Mouse (Mus musculus) embryonic facial prominence, embryonic 10.5 days (tissue): ENCODE results near the gene Me1. TPM values are rescaled to one million over a fixed set of nuclear protein-coding genes. Genes with fewer than 3 reads are reported as not detected.
A peak's percentile ranks its signal among the peaks of the same experiment; 100 is the strongest.
"Not testable (repeated sequence)": the region's sequence is repeated elsewhere in the genome, so short reads cannot be mapped to it uniquely, and the experiment has no call there.

Experiments
- DNase-seq: peaks from one replicate; pipeline ENCODE4 v3.0.0-alpha.2; 2017; ENCODE audit warnings: low spot score
- H3K27ac ChIP-seq: fragments of 300-500 bp; sonication (generic); replicated peaks from 2 replicates; pipeline ENCODE4 v1.5.1; 2016; ENCODE audit warnings: mild to moderate bottlenecking
- H3K27me3 ChIP-seq: fragments of 300-500 bp; sonication (generic); replicated peaks from 2 replicates; pipeline ENCODE4 v1.6.1; 2016; ENCODE audit warnings: low read depth, mild to moderate bottlenecking; ENCODE audit not compliant: poor library complexity, severe bottlenecking
- H3K36me3 ChIP-seq: fragments of 300-500 bp; sonication (generic); replicated peaks from 2 replicates; pipeline ENCODE4 v1.6.1; 2016; ENCODE audit warnings: mild to moderate bottlenecking, moderate library complexity
- H3K4me1 ChIP-seq: fragments of 300-500 bp; sonication (generic); 2 replicates; pipeline ENCODE4 v1.6.1; 2016
- H3K4me3 ChIP-seq: fragments of 300-500 bp; sonication (generic); 2 replicates; pipeline ENCODE4 v1.5.1; 2016; ENCODE audit warnings: mild to moderate bottlenecking, moderate library complexity
- H3K9me3 ChIP-seq: fragments of 300-500 bp; sonication (generic); 2 replicates; pipeline ENCODE4 v1.6.1; 2016; ENCODE audit warnings: mild to moderate bottlenecking
- WGBS: fragments of 180-500 bp; shearing (Covaris S2); methylation state at CpG from one replicate; pipeline ENCODE4 v1.1.7; 2016; 5-methylcytosine and 5-hydroxymethylcytosine counted together
- polyA plus RNA-seq: library from polyadenylated mRNA; unstranded; fragments of >200 nt; fragmentation: Nextera tagmentation; extraction: Ambion mirVana; gene quantifications from 2 replicates; pipeline ENCODE4 v1.2.1, GENCODE M21; 2016

The Me1 gene
- polyA plus RNA-seq, 1 experiment from 2014 or later = 12.0 TPM

GRCm38 (mm10) chr9:86617837-86618492, 77.8 kb downstream of the Me1 start:
- Histone ChIP-seq H3K27ac (no peak overlapping the region), H3K9me3 (no peaks in the 10 kb centered on the region), H3K27me3 (no peaks in the 10 kb centered on the region), H3K4me3 (no peak overlapping the region), H3K4me1 (no peaks in the 10 kb centered on the region), H3K36me3 (no peaks in the 10 kb centered on the region)
- DNase-seq = no peak
- 80% methylated on average over 7 of the region's 7 CpGs for WGBS

GRCm38 (mm10) chr9:86615765-86616164, 80.0 kb downstream of the Me1 start:
- 90% methylated on average over 1 of the region's 1 CpGs for WGBS

GRCm38 (mm10) chr9:86612091-86612490, 83.7 kb downstream of the Me1 start:
- Histone ChIP-seq H3K4me1 (no peaks in the 10 kb centered on the region), H3K9me3 (no peaks in the 10 kb centered on the region), H3K36me3 (no peaks in the 10 kb centered on the region), H3K27ac (no peak overlapping the region), H3K27me3 (no peaks in the 10 kb centered on the region), H3K4me3 (no peak overlapping the region)
- WGBS = 89% methylated on average over 4 of the region's 4 CpGs
- DNase-seq = no peak

More at GRCm38 (mm10) chr9:86615765-86616164, 80.0 kb downstream of the Me1 start:
- no peaks in the 10 kb centered on the region for H3K27me3 ChIP-seq
- no peak overlapping the region for H3K27ac ChIP-seq
- no peak overlapping the region for H3K4me3 ChIP-seq
- H3K36me3 ChIP-seq = no peaks in the 10 kb centered on the region
- no peaks in the 10 kb centered on the region for H3K9me3 ChIP-seq
- H3K4me1 ChIP-seq = no peaks in the 10 kb centered on the region
- DNase-seq = no peak

- 92% methylated on average over 6 of the region's 6 CpGs for WGBS
- H3K4me1 ChIP-seq = no peaks in the 10 kb centered on the region
- no peaks in the 10 kb centered on the region for H3K36me3 ChIP-seq
- H3K9me3 ChIP-seq = no peaks in the 10 kb centered on the region
- H3K27ac ChIP-seq = no peak overlapping the region
- no peak overlapping the region for H3K4me3 ChIP-seq
- no peak for DNase-seq
- H3K27me3 ChIP-seq = no peaks in the 10 kb centered on the region
Measured at GRCm38 (mm10) chr9:86605776-86606175, 90.0 kb downstream of the Me1 start.

- Histone ChIP-seq H3K36me3 (peaks cover 4% of the 10 kb centered on the region; the same call in 1 of the 2 replicates), H3K27ac (no peak overlapping the region), H3K4me1 (0 out of 2 replicates have a peak, but pooled peaks cover 4% of the 10 kb centered on the region), H3K27me3 (no peaks in the 10 kb centered on the region), H3K4me3 (no peak overlapping the region), H3K9me3 (no peaks in the 10 kb centered on the region)
- WGBS = 44% methylated on average over 8 of the region's 8 CpGs
- DNase-seq = peak; percentile 21
Measured at GRCm38 (mm10) chr9:86599723-86600303, 95.9 kb downstream of the Me1 start.

- not testable (repeated sequence) for DNase-seq, H3K27ac ChIP-seq, H3K9me3 ChIP-seq, H3K27me3 ChIP-seq, H3K4me3 ChIP-seq, H3K36me3 ChIP-seq, H3K4me1 ChIP-seq
Measured at GRCm38 (mm10) chr9:86596983-86597382, 98.8 kb downstream of the Me1 start.

GRCm38 (mm10) chr9:86594357-86594767, 101.4 kb downstream of the Me1 start:
- H3K9me3 ChIP-seq, H3K4me3 ChIP-seq, DNase-seq, H3K27ac ChIP-seq, H3K27me3 ChIP-seq, H3K4me1 ChIP-seq, H3K36me3 ChIP-seq: not testable (repeated sequence)
- WGBS = 78% methylated on average over 10 of the region's 10 CpGs

GRCm38 (mm10) chr9:86592676-86593668, 102.8 kb downstream of the Me1 start:
- no peak for DNase-seq
- 80% methylated on average over 19 of the region's 19 CpGs for WGBS
- H3K27ac ChIP-seq = no peak overlapping the region

GRCm38 (mm10) chr9:86587019-86587795, 108.5 kb downstream of the Me1 start:
- Histone ChIP-seq H3K4me1 (no peaks in the 10 kb centered on the region), H3K27ac (no peak overlapping the region), H3K4me3 (no peak overlapping the region), H3K27me3 (no peaks in the 10 kb centered on the region), H3K9me3 (no peaks in the 10 kb centered on the region), H3K36me3 (no peaks in the 10 kb centered on the region)
- no peak for DNase-seq
- WGBS = 92% methylated on average over 11 of the region's 11 CpGs

More at GRCm38 (mm10) chr9:86592676-86593668, 102.8 kb downstream of the Me1 start:
- H3K4me3 ChIP-seq = no peak overlapping the region
- H3K36me3 ChIP-seq = peaks cover 4% of the 10 kb centered on the region; the same call in 1 of the 2 replicates
- no peaks in the 10 kb centered on the region for H3K9me3 ChIP-seq
- no peaks in the 10 kb centered on the region for H3K4me1 ChIP-seq
- H3K27me3 ChIP-seq = no peaks in the 10 kb centered on the region

- 59% methylated on average over 3 of the region's 3 CpGs for WGBS
Measured at GRCm38 (mm10) chr9:86583740-86584139, 112.0 kb downstream of the Me1 start.

GRCm38 (mm10) chr9:86579657-86580056, 116.1 kb downstream of the Me1 start:
- Histone ChIP-seq H3K36me3 (no peaks in the 10 kb centered on the region), H3K9me3 (no peaks in the 10 kb centered on the region), H3K4me3 (no peak overlapping the region), H3K27me3 (no peaks in the 10 kb centered on the region), H3K4me1 (no peaks in the 10 kb centered on the region), H3K27ac (no peak overlapping the region)
- no peak for DNase-seq
- 92% methylated on average over 10 of the region's 10 CpGs for WGBS

More at GRCm38 (mm10) chr9:86583740-86584139, 112.0 kb downstream of the Me1 start:
- H3K27ac ChIP-seq = no peak overlapping the region
- H3K4me3 ChIP-seq = no peak overlapping the region
- H3K36me3 ChIP-seq = no peaks in the 10 kb centered on the region
- H3K4me1 ChIP-seq = no peaks in the 10 kb centered on the region
- no peaks in the 10 kb centered on the region for H3K9me3 ChIP-seq
- H3K27me3 ChIP-seq = no peaks in the 10 kb centered on the region
- DNase-seq = peak; percentile 70

GRCm38 (mm10) chr9:86575178-86575577, 120.6 kb downstream of the Me1 start:
- Histone ChIP-seq H3K27ac (no peak overlapping the region), H3K36me3 (no peaks in the 10 kb centered on the region), H3K27me3 (no peaks in the 10 kb centered on the region), H3K9me3 (no peaks in the 10 kb centered on the region), H3K4me3 (no peak overlapping the region), H3K4me1 (peaks cover 19% of the 10 kb centered on the region)
- no peak for DNase-seq
- 92% methylated on average over 6 of the region's 6 CpGs for WGBS
